Mouse (Mus musculus): ENCODE results near the gene Tspan4. TPM values are rescaled to one million over a fixed set of nuclear protein-coding genes. Genes with fewer than 3 reads are reported as not detected.
A peak's percentile ranks its signal among the peaks of the same experiment; 100 is the strongest.

The Tspan4 gene
- polyA plus RNA-seq, 1 experiment from 2014 or later, result 71.4 TPM

- Histone ChIP-seq H3K9me3 (no peaks in the 10 kb centered on the region), H3K9ac (no peak overlapping the region), H3K4me2 (no peak overlapping the region), H3K36me3 (peaks cover 9% of the 10 kb centered on the region), H3K4me3 (no peak overlapping the region), H3K4me1 (peaks cover 30% of the 10 kb centered on the region), H3K27ac (no peak overlapping the region), H3K27me3 (peaks cover 30% of the 10 kb centered on the region)
- ATAC-seq (ENCODE audit: insufficient number of reproducible peaks, low FRiP score, low TSS enrichment, low read depth), result no peak
- whole genome bisulfite sequencing, result 91% methylated on average over 14 of the region's 14 CpGs
Observed at GRCm38 (mm10) chr7:141457236-141457635, 17.8 kb upstream of the Tspan4 start.

- no peak overlapping the region for H3K27ac ChIP-seq
- H3K4me3 ChIP-seq, result no peak overlapping the region
- no peak overlapping the region for H3K4me2 ChIP-seq
- no peaks in the 10 kb centered on the region for H3K9me3 ChIP-seq
- H3K9ac ChIP-seq, result no peak overlapping the region
- peaks cover 38% of the 10 kb centered on the region for H3K27me3 ChIP-seq
- H3K36me3 ChIP-seq, result peaks cover 7% of the 10 kb centered on the region; the same call in 1 of the 2 replicates
- peaks cover 34% of the 10 kb centered on the region for H3K4me1 ChIP-seq
- 74% methylated on average over 15 of the region's 15 CpGs for WGBS
- ATAC-seq (ENCODE audit: insufficient number of reproducible peaks, low FRiP score, low TSS enrichment, low read depth), result no peak
Observed at GRCm38 (mm10) chr7:141457986-141458660, 16.9 kb upstream of the Tspan4 start.

- peaks cover 7% of the 10 kb centered on the region; the same call in 1 of the 2 replicates for H3K36me3 ChIP-seq
- 90% methylated on average over 11 of the region's 11 CpGs for WGBS
- H3K27ac ChIP-seq, result no peak overlapping the region
- ATAC-seq (ENCODE audit: insufficient number of reproducible peaks, low FRiP score, low TSS enrichment, low read depth), result no peak
- no peak overlapping the region for H3K9ac ChIP-seq
- peaks cover 37% of the 10 kb centered on the region for H3K4me1 ChIP-seq
- H3K4me2 ChIP-seq, result no peak overlapping the region
- H3K27me3 ChIP-seq, result peaks cover 44% of the 10 kb centered on the region
- H3K4me3 ChIP-seq, result no peak overlapping the region
- no peaks in the 10 kb centered on the region for H3K9me3 ChIP-seq
Observed at GRCm38 (mm10) chr7:141458661-141459060, 16.4 kb upstream of the Tspan4 start.

- no peak overlapping the region for H3K4me3 ChIP-seq
- no peak overlapping the region for H3K9ac ChIP-seq
- H3K36me3 ChIP-seq, result peaks cover 7% of the 10 kb centered on the region; the same call in 1 of the 2 replicates
- no peak overlapping the region for H3K27ac ChIP-seq
- H3K9me3 ChIP-seq, result no peaks in the 10 kb centered on the region
- H3K4me2 ChIP-seq, result no peak overlapping the region
- 87% methylated on average over 17 of the region's 17 CpGs for WGBS
- peaks cover 50% of the 10 kb centered on the region for H3K27me3 ChIP-seq
- peaks cover 43% of the 10 kb centered on the region for H3K4me1 ChIP-seq
- no peak for ATAC-seq (ENCODE audit: insufficient number of reproducible peaks, low FRiP score, low TSS enrichment, low read depth)
Observed at GRCm38 (mm10) chr7:141459301-141459711, 15.7 kb upstream of the Tspan4 start.

GRCm38 (mm10) chr7:141460001-141460390, 15.0 kb upstream of the Tspan4 start:
- H3K36me3 ChIP-seq, result peaks cover 7% of the 10 kb centered on the region; the same call in 1 of the 2 replicates
- H3K4me1 ChIP-seq, result peaks cover 45% of the 10 kb centered on the region
- H3K4me2 ChIP-seq, result no peak overlapping the region
- no peaks in the 10 kb centered on the region for H3K9me3 ChIP-seq
- H3K27me3 ChIP-seq, result peaks cover 57% of the 10 kb centered on the region
- no peak overlapping the region for H3K4me3 ChIP-seq
- no peak for ATAC-seq (ENCODE audit: insufficient number of reproducible peaks, low FRiP score, low TSS enrichment, low read depth)
- H3K27ac ChIP-seq, result no peak overlapping the region
- WGBS, result 65% methylated on average over 5 of the region's 5 CpGs
- no peak overlapping the region for H3K9ac ChIP-seq

GRCm38 (mm10) chr7:141460391-141461113, 14.5 kb upstream of the Tspan4 start, which contains the start of gene Cracr2b:
Gene Cracr2b (plus strand): TSS chr7:141461094.
- no peak within 1 kb of the TSS; the same call in 1 of the 2 replicates for H3K27ac ChIP-seq
- no peak for ATAC-seq (ENCODE audit: insufficient number of reproducible peaks, low FRiP score, low TSS enrichment, low read depth)
- H3K4me2 ChIP-seq, result peak within 1 kb of the TSS; percentile 76
- H3K36me3 ChIP-seq, result peaks cover 7% of the 10 kb centered on the region; the same call in 1 of the 2 replicates
- H3K27me3 ChIP-seq, result peaks cover 60% of the 10 kb centered on the region
- H3K9ac ChIP-seq, result peak within 1 kb of the TSS; percentile 28; the same call in 1 of the 2 replicates
- WGBS, result 71% methylated on average over 15 of the region's 15 CpGs
- no peaks in the 10 kb centered on the region for H3K9me3 ChIP-seq
- H3K4me1 ChIP-seq, result peaks cover 46% of the 10 kb centered on the region
- peak within 1 kb of the TSS; percentile 41 for H3K4me3 ChIP-seq

GRCm38 (mm10) chr7:141461521-141462332, 13.3 kb upstream of the Tspan4 start:
- Histone ChIP-seq H3K36me3 (peaks cover 7% of the 10 kb centered on the region; the same call in 1 of the 2 replicates), H3K9me3 (no peaks in the 10 kb centered on the region), H3K4me1 (peaks cover 47% of the 10 kb centered on the region), H3K27me3 (peaks cover 61% of the 10 kb centered on the region), H3K4me2 (peak overlapping the region; percentile 76), H3K27ac (no peak overlapping the region; the same call in 1 of the 2 replicates), H3K4me3 (peak overlapping the region; percentile 41), H3K9ac (peak overlapping the region; percentile 28; the same call in 1 of the 2 replicates)
- no peak for ATAC-seq (ENCODE audit: insufficient number of reproducible peaks, low FRiP score, low TSS enrichment, low read depth)
- 3% methylated on average over 59 of the region's 59 CpGs for whole genome bisulfite sequencing

GRCm38 (mm10) chr7:141462333-141462821, 12.7 kb upstream of the Tspan4 start:
- Histone ChIP-seq H3K27ac (no peak overlapping the region), H3K36me3 (peaks cover 7% of the 10 kb centered on the region; the same call in 1 of the 2 replicates), H3K9me3 (no peaks in the 10 kb centered on the region), H3K4me3 (peak overlapping the region; percentile 41; the same call in 1 of the 2 replicates), H3K4me2 (peak overlapping the region; percentile 76; the same call in 1 of the 2 replicates), H3K27me3 (peaks cover 61% of the 10 kb centered on the region), H3K9ac (0 out of 2 replicates have a peak overlapping the region, but pooled peaks have one; percentile 28), H3K4me1 (peaks cover 52% of the 10 kb centered on the region)
- 7% methylated on average over 5 of the region's 5 CpGs for whole genome bisulfite sequencing
- no peak for ATAC-seq (ENCODE audit: insufficient number of reproducible peaks, low FRiP score, low TSS enrichment, low read depth)

- peak overlapping the region; percentile 44 for H3K4me2 ChIP-seq
- H3K9ac ChIP-seq, result no peak overlapping the region
- no peak for ATAC-seq (ENCODE audit: insufficient number of reproducible peaks, low FRiP score, low TSS enrichment, low read depth)
- no peaks in the 10 kb centered on the region for H3K9me3 ChIP-seq
- WGBS, result 40% methylated on average over 12 of the region's 12 CpGs
- peaks cover 6% of the 10 kb centered on the region; the same call in 1 of the 2 replicates for H3K36me3 ChIP-seq
- H3K27ac ChIP-seq, result peak overlapping the region; percentile 23; the same call in 1 of the 2 replicates
- H3K4me1 ChIP-seq, result peaks cover 68% of the 10 kb centered on the region
- peaks cover 61% of the 10 kb centered on the region for H3K27me3 ChIP-seq
- peak overlapping the region; percentile 26; the same call in 1 of the 2 replicates for H3K4me3 ChIP-seq
Observed at GRCm38 (mm10) chr7:141463824-141464602, 11.0 kb upstream of the Tspan4 start.

GRCm38 (mm10) chr7:141464603-141465201, 10.3 kb upstream of the Tspan4 start:
- ATAC-seq (ENCODE audit: insufficient number of reproducible peaks, low FRiP score, low TSS enrichment, low read depth), result no peak
- Histone ChIP-seq H3K27ac (0 out of 2 replicates have a peak overlapping the region, but pooled peaks have one; percentile 23), H3K36me3 (peaks cover 6% of the 10 kb centered on the region), H3K27me3 (peaks cover 54% of the 10 kb centered on the region), H3K4me1 (peaks cover 75% of the 10 kb centered on the region), H3K4me2 (peak overlapping the region; percentile 44), H3K9me3 (no peaks in the 10 kb centered on the region), H3K9ac (0 out of 2 replicates have a peak overlapping the region, but pooled peaks have one; percentile 11), H3K4me3 (peak overlapping the region; percentile 26)
- 8% methylated on average over 38 of the region's 38 CpGs for WGBS

All from limb, embryonic 15.5 days (tissue).